Mouse (Mus musculus): Measurements from ENCODE around the gene 4833439L19Rik.

4833439L19Rik gene

DNA sequence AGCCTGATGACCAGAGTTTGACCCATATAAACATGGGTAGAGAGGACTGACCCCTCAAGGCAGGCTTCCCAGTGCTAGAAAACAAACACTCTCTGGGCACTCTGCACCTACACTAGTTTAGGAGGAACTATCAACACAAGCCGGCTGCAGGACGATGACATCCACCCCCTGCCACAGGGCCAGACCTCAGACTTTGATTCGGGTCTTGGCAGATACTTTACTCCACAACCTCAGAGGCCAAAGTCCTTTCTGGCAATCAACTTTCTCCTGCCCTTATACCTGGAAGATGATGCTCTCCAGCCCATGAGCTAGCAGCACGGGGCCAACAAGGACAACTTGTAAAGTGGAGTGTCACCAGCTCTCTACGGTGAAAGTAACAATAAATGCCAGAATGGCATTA lies 17.6 kb upstream of the 4833439L19Rik start:
- ATAC-seq (ENCODE audit: insufficient number of reproducible peaks, low FRiP score, low TSS enrichment): no peak

DNA sequence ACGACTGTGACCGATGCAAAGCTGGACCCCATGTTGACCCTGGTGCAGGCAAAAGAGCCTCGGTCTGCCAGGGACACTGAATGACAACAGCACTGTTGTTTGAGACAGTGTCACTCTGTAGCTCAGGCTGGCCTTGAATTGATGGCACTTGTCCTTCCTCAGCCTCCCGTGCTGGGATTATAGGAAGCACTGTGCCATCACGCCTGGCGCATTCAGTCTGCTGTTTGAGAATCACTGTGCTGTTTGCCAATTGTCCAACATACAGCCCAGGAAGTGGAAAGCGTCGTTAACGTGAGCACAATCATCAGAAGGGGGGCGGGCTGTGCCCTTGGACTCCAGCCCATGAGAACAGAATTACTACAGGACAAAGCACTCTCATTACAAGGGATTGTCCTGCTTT lies 16.9 kb upstream of the 4833439L19Rik start:
- no peak for ATAC-seq (ENCODE audit: insufficient number of reproducible peaks, low FRiP score, low TSS enrichment)

DNA sequence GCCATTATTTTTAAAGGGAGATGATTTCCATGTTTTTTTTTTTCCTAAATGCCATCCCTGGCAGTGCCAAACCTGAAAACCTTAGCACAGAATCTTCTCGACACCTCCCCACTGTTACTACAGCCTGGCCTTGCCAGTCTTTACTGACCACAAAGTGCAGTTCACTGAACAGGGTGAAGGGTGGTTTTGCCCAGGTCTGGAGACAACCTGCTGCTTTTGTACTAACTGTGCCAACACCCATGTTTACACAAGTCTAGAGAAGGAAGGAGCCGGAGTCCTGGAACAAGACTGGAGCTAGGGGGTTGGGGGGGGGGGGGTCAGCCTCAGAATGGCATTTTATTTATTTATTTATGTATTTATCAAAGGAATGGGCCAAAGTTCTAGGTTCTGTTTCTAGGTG lies 16.1 kb upstream of the 4833439L19Rik start:
- no peak for ATAC-seq (ENCODE audit: insufficient number of reproducible peaks, low FRiP score, low TSS enrichment)

- no peak for ATAC-seq (ENCODE audit: insufficient number of reproducible peaks, low FRiP score, low TSS enrichment)
These were observed 12.6 kb upstream of the 4833439L19Rik start for GRCm38 (mm10) chr13:54577652-54578507.

DNA sequence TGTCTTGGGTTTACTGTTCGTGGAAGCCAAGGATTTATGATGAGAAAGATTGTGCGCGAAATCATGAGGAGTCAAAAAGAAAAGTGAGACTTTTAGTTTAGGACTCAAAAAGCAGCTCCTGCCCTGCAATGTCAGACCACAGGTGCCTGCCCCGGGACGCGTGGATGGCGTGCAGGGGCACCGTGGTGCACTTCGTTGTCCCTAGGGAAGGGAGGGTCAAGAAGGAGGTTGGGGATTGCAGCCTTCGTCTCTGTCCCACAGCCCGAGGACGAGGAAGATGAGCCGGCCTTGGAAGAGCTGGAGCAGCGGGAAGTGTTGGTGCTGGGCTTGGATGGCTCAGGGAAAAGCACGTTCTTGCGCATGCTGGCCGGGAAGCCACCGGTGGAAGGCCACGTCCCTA lies 10.3 kb upstream of the 4833439L19Rik start:
- no peak for ATAC-seq (ENCODE audit: insufficient number of reproducible peaks, low FRiP score, low TSS enrichment)

- ATAC-seq (ENCODE audit: insufficient number of reproducible peaks, low FRiP score, low TSS enrichment): peak; percentile 73
These were observed 9.7 kb upstream of the 4833439L19Rik start, which contains the start of gene Arl10 for GRCm38 (mm10) chr13:54574854-54575481. Gene Arl10, plus strand, starts transcription at chr13:54575015.

DNA sequence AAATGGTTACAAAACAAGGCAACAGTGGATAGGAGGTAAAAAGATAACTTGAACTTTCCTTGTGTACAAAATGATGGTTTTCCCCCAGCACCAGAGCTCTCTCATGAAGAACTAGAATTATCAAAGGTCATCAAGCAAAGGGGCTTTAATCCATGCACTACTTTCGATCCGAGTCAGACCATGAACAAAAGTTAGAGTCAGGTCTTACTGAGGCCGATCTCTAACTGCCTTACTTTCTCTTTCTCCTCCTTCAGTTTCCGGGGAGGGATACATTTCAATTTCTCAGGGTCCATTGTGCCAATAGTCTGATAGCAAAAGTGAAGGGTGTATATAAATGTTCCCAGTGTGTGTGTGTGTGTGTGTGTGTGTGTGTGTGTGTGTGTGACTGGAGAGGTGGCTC lies 7.4 kb upstream of the 4833439L19Rik start:
- no peak for ATAC-seq (ENCODE audit: insufficient number of reproducible peaks, low FRiP score, low TSS enrichment)

DNA sequence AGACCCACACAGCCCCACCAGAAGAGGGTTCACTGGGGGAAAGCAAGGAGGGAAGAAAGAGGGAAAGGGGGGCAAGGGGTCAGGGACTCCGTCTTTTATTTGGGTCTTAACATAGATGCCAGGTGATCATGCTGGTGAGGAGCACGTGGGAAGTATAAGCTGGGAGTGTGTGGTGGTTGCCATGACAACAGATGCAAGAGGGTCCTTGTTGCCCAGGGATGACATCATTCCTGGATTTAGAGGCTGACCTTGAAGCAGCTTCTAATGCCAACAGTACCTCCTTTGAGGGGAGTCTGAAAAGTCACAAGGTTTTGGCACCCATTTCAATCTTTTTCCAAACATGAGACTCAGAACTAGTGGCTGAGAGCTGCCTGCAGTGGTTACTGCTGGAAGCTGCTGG lies 6.4 kb upstream of the 4833439L19Rik start:
- no peak for ATAC-seq (ENCODE audit: insufficient number of reproducible peaks, low FRiP score, low TSS enrichment)

DNA sequence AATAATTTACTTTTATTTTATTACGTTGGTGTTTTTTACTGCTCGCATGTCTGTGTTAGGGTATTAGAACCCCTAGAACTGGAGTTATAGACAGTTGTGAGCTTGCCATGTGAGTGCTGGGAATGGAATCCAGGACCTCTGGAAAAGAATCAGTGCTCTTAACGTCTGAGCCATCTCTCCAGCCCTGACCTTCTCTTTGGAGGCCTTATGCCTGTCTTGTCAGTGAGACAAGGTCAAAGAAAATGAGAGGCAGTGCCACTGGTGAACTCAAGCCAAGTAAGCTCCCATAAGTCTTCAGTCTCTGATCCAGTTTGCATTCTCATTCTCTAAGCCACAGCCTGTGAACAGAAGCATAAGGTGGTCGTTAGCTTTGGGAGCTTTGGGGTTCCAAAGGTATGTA lies 5.5 kb upstream of the 4833439L19Rik start:
- ATAC-seq (ENCODE audit: insufficient number of reproducible peaks, low FRiP score, low TSS enrichment): no peak

GRCm38 (mm10) chr13:54569282-54569681 lies 4.0 kb upstream of the 4833439L19Rik start:
- ATAC-seq (ENCODE audit: insufficient number of reproducible peaks, low FRiP score, low TSS enrichment): no peak

DNA sequence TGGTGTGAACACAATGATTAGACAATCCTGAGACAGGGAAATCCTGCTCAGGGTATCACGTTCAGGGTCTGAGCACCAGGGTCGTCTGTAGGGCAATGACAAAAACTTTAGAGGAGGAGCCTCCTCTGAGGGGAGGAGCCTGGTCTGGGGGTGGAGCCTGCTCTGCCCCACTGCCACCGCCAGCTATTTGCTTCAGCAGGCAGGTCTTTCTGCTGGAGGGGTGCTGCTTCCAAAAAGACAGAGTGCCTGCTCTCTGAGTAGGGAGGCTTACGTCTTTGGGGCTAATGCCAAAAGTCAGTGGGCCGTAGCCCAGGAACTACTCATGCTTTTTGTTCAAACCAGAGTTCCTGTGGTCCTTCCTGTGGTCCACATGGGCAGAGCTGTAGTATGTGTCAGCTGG lies 3.1 kb upstream of the 4833439L19Rik start:
- no peak for ATAC-seq (ENCODE audit: insufficient number of reproducible peaks, low FRiP score, low TSS enrichment)

DNA sequence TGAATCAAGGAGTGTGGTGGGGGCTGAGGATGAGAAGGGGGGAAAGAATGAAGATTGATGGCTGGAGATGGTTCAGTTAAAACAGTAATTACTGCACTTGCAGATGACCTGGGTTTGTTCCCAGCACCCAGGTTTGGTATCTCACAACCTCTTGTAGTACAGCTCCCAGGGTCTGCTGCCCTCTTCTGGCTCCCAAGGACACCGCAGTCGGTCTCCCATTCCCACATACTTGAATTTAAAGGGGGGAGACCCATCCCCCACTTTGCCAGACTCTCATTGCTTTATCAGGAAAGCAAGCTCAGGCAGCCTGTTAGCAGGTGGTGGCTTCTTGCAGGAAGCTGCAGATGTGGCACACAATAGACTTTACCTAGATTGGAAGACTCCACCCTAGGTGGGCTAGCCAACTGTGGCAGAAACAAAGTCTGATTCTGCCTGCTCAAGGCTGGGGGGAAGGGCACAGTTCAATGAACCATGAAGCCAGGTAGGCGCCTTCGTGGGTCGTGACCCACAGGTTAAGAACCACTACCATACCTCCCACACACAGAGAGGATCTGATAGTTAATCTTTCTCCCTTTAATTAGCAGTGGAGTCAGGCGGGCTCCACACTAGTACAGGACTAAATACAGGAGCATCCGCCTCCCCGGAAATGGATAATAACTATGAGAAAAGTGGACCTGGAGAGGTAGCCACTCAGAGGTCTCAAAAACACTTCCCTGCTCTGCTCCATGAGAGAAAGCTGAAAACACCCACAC lies 535 bp upstream of the 4833439L19Rik start:
- ATAC-seq (ENCODE audit: insufficient number of reproducible peaks, low FRiP score, low TSS enrichment): no peak

- peak; percentile 5; the same call in 1 of the 2 replicates for ATAC-seq (ENCODE audit: insufficient number of reproducible peaks, low FRiP score, low TSS enrichment)
These were observed 719 bp downstream of the 4833439L19Rik start for GRCm38 (mm10) chr13:54564232-54565200.

DNA sequence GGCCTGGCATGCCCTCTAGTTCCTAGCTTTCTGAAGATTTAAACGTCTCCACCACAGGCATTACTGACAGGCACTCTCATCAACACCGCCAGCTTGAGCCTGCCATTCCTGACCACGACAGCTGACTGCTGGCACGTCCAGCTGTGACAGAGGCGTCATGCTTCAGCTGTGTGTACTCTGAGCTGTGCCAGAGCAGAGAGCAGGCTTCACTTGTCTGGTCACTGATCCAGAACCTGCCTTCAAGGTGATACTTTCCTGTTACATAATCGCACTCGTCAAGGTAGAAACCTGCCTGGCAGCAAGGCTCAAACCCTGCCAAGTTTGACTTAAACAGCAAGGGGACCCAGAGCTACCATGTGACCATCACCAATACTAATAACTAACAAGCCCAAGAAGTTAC lies 2.7 kb downstream of the 4833439L19Rik start:
- no peak for ATAC-seq (ENCODE audit: insufficient number of reproducible peaks, low FRiP score, low TSS enrichment)

- ATAC-seq (ENCODE audit: insufficient number of reproducible peaks, low FRiP score, low TSS enrichment): no peak
These were observed 4.6 kb downstream of the 4833439L19Rik start for GRCm38 (mm10) chr13:54560608-54561007.

DNA sequence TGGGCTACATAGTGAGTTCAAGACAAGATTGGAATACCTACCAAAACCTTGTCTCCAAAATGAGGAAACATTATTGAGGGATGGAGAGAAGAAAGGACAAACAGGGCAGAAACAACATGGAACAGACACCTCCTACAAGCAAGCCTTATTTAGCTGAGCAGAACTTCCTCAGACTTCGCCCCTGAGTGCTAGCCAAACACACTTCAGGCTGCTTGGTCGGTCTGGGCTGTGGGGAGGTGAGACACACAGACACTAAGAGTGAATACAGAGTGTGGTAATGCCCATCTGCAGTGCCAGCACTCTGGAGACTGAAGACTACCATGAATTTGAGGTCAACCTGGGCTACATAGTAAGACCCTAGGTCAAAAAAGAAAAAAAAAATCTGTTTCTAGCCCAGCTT lies 5.6 kb downstream of the 4833439L19Rik start:
- no peak for ATAC-seq (ENCODE audit: insufficient number of reproducible peaks, low FRiP score, low TSS enrichment)

DNA sequence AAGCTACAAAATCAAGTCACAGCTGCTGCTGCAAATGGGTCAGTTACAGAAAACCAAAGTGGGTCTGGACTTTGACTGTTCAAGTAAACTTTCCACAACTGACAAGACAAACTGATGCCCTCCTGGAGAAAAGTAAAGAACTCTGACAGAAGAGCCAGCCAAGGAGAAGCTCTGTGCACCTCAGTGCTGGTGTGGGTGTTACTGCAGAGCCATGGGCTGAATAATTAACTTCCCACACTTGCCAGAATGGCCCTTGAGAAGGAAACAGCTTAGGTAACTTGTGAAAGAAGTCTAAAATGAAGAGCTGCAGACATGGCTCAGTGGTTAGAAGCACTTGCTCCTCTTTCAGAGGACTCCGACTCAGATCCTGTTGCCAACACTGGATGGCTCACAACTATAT lies 7.6 kb downstream of the 4833439L19Rik start:
- ATAC-seq (ENCODE audit: insufficient number of reproducible peaks, low FRiP score, low TSS enrichment): no peak

DNA sequence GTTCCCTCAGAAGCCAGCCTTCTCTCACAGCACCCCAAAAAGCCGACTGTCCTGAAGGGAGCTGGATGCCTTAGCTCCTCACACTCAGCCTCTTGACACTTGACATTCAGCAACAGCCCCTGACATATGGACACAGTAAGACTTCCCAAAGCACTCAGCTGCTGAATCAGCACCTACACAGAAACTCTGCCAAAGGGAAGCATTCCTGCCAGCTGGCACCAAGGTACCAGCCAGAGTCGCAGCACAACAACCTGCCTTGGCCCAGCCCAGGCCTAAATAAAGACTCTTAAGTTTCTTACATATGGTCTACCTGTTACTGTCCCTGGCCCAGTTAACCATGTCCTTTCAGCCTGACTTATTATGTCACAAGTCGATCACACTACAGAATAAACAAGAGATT lies 8.4 kb downstream of the 4833439L19Rik start:
- peak; percentile 87 for ATAC-seq (ENCODE audit: insufficient number of reproducible peaks, low FRiP score, low TSS enrichment)

DNA sequence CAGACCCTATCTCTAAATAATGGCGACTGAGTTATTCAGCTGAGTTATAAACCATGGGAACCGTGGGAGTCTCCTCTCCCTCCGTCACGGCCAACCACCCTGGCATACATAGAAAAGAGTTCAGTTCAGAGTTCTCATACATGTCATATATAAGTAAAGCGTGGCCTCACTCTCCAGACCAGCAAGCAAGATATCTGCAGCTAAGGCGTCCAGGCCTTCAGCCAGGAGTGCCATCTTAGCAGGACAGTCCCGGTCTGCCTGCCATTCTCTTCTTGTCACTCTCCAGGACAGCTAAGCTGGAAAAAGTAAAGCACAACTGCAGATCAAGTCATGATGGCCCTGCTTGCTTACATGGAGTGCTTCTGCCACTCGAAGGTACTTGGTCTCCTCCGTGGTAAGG lies 9.1 kb downstream of the 4833439L19Rik start:
- no peak; the same call in 1 of the 2 replicates for ATAC-seq (ENCODE audit: insufficient number of reproducible peaks, low FRiP score, low TSS enrichment)

DNA sequence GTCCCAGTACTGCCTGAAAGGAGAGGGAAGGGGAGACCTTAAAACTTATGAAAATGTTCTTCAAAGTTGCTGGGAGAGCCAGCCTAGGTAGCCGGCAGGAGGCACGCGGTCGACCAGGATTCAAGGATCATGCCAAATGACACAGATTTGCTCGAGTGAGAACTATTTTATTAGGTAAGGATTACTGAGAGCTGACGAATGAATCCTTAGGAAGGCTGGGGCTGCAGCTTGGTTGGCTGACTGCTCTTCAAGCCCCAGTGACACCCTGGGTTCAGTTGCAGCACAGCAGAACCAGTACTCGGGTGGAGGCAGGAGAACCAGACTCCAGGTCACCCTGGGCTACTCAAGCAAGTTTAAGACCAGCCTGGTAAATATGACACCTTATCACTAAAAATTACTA lies 17.2 kb downstream of the 4833439L19Rik start:
- no peak for ATAC-seq (ENCODE audit: insufficient number of reproducible peaks, low FRiP score, low TSS enrichment)
